Mouse (Mus musculus) heart, adult 11 months (tissue): Measurements from ENCODE around the gene Rab11fip5.
A peak's percentile ranks its signal among the peaks of the same experiment; 100 is the strongest.

Experiments
- DNase-seq: peaks from one replicate; pipeline ENCODE4 v3.0.0; 2022

The Rab11fip5 gene

DNA sequence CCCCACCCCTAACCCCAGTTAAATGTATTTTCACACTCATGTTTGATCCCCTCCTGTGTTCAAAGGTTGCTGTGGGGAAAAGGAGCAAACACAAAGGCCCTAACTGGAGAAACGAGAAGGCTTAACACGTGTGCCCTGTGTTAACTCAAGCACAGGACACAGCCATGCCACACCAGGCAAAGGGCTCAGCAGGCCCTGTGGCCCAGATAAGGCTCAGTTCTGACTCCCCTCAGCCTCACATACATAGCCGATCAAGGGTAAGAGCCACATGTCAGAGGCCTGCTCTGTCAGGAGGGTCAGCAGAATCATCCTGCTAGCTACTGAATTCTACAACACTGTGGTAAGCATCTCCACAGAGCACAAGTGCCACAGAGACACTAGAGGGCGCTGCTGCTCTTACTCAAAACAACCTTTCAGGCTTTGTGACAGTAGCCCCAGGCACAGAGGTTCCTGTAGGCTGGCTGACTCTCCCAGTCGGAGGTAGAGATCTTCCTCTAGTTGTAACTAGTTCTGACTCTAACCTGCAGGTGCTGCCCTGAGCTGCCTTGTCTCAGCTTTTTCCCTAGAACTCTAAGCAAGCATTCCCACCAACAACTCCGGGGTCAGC, 28.3 kb downstream of the Rab11fip5 start:
- DNase-seq = peak; percentile 98

DNA sequence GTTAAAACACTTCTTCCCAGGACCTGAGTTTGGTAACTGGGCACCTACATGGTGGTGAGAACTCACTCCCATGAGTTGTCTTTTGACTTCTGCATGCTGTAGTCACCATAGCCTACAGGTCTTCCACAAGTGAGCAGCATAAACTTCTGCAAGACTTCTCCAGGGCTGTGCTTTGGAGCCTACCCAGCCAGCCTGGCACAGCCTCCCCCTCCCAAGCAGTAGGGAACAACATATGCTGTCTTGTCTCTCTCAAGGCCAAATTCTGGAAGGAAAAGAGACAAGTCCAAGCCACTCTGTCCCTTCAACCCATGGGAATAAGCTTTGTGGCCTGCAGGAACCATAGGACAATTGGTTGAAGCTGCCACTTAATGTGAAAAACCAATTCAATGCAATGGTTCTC, 29.5 kb downstream of the Rab11fip5 start:
- no peak for DNase-seq

GRCm38 (mm10) chr6:85343027-85343426, 31.4 kb downstream of the Rab11fip5 start:
- DNase-seq = peak; percentile 93

- DNase-seq = peak; percentile 86
Measured at GRCm38 (mm10) chr6:85341814-85342501, 32.5 kb downstream of the Rab11fip5 start.

GRCm38 (mm10) chr6:85340184-85340583, 34.2 kb downstream of the Rab11fip5 start:
- DNase-seq = peak; percentile 89

GRCm38 (mm10) chr6:85339273-85339901, 35.0 kb downstream of the Rab11fip5 start:
- DNase-seq = peak; percentile 92

GRCm38 (mm10) chr6:85336944-85337343, 37.5 kb downstream of the Rab11fip5 start:
- no peak for DNase-seq

- peak; percentile 91 for DNase-seq
Measured at GRCm38 (mm10) chr6:85335352-85335751, 39.1 kb downstream of the Rab11fip5 start.

DNA sequence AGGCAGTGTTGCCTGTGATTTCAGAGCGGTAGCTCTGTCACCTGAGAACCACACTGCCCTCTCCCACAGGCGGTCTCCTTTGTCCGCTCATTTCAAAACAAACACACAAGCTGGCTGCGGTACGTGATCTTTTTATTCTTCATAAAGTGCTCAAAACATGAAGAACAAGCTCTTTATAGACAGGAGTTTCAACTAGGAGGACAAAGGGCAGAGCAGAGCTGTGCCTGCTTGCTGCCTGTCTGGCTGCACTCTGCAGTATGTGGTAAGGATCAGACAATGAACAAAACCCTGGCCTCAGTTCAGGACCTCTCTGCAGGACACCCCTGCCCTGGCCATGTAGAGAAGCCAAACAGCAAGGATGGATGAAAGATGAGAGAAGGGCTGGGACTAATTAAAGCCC, 39.6 kb downstream of the Rab11fip5 start:
- no peak for DNase-seq

DNA sequence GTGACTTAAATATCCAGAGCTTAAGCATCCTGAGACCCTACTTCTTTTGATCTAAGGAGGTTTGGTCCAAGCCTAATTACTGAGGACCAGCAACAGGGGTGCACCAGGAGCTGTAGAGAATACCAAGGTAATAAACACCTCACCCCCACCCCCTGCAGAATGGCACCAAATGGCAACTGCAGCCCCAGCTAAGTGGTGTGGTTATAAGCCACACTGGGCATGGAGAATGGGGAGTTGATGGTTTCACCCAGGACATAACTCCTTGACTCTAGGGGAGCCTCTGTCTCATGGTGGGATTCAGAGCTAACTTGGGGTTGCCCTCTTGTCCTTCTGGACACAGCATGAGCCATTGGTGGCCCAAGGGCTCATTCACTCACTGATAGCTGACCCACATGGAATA, 40.2 kb downstream of the Rab11fip5 start:
- peak; percentile 91 for DNase-seq

- DNase-seq = no peak
Measured at GRCm38 (mm10) chr6:85333732-85334131, 40.7 kb downstream of the Rab11fip5 start.

- DNase-seq = peak; percentile 100
Measured at GRCm38 (mm10) chr6:85333000-85333669, 41.3 kb downstream of the Rab11fip5 start, which contains the start of gene Sfxn5. Sfxn5 (minus strand) TSS chr6:85333422.

GRCm38 (mm10) chr6:85332351-85332999, 42.0 kb downstream of the Rab11fip5 start:
- peak; percentile 96 for DNase-seq

GRCm38 (mm10) chr6:85331736-85332135, 42.7 kb downstream of the Rab11fip5 start:
- DNase-seq = no peak

DNA sequence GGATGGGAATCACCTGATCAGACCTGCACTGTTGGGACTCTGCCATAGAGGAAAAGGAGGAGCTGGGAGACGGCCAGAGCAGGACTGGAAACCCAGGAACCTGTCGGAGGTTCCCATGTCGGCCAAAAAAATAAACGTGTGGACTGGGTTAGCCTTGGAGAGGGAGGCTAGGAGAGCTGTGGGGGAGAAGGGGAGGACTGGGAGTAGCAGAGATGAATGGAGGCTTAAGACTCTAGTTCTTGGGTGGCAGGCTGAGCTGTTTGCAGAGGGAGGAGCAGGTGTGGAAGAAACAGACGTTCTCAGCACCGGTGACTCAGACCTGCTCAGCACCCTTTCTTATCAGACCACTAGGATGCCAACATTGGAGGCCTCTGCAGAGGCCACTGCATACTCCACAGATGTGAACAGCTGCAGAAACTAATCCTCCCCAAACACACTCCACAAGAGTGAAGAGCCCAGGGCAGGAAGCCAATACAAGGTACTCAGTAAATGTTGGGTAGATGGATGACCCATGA, 43.2 kb downstream of the Rab11fip5 start:
- peak; percentile 94 for DNase-seq

GRCm38 (mm10) chr6:85329666-85330185, 44.7 kb downstream of the Rab11fip5 start:
- DNase-seq = no peak

- no peak for DNase-seq
Measured at GRCm38 (mm10) chr6:85326564-85326963, 47.9 kb downstream of the Rab11fip5 start.

DNA sequence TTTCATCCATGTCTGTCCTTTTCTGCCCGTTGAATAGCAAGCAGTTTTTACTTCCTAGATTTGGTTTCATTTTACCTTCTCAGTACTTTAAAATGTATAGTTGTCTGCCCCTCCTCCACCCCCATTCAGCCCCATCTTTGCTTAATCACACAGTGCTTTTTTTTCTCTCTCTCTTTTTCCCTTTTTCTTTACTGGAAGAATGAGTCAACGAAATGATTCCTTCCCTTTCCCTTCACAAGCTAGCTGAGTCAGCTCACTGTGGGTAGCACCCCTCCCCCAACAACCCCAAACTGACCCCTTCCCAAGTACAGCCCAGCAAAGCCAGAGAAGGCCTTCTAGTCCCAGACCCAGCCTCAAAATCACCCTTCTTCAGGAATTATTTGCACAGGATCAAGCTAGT, 49.3 kb downstream of the Rab11fip5 start:
- no peak for DNase-seq

DNA sequence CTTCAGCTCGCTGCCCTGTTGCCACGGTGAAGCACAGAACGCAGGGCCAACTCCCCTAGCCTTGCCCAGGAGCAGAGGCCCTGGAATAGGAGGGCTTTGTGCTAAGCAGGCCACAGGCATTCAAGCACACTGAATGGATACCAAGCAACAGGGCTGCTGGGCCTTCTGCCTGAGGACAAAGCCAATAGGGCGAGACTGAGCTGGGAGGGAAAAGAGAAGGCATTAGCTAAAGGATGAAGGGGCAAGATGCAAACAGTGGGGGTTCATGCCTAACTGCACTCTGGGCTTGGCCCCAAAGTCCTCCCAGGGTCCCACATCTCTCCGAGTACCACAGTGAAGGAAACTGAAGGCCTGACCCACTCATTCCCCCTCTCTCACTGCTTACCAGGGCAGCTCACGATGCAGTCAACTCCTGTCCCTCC, 54.0 kb downstream of the Rab11fip5 start:
- DNase-seq = no peak

- DNase-seq = no peak
Measured at GRCm38 (mm10) chr6:85316211-85316610, 58.2 kb downstream of the Rab11fip5 start.

- no peak for DNase-seq
Measured at GRCm38 (mm10) chr6:85314064-85314798, 60.2 kb downstream of the Rab11fip5 start.

- DNase-seq = no peak
Measured at GRCm38 (mm10) chr6:85307894-85308293, 66.5 kb downstream of the Rab11fip5 start.
